Mouse (Mus musculus) urinary bladder, postnatal 4 days (tissue): Measurements from ENCODE around the gene Rmdn3.

ENCODE experiments used
- DNase-seq, 2 experiments: peaks; one replicate each; pipeline ENCODE4 v3.0.0; 2021 to 2022; ENCODE audit warnings: low spot score in 2 of 2

Rmdn3 gene

DNA sequence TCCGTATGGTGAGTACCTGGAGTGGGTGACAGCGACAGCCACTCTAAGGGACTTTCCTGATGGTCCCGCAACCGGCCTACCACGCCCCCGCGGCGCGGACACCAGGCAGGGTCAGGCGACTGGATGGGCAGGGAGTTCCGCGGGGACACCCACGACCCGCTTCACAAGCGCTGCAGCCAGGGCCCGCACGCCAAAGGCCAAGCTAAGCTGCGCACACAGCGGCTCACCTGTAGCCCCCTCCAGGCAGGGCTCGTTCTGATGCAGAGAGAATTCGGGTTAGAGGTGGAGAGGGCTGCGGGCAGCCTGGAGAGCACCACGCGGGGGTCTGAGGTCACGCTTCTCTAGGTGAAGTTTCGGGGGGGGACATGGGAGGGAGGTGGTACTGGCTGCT lies 11.0 kb upstream of the Rmdn3 start:
- DNase-seq, result no peak

DNA sequence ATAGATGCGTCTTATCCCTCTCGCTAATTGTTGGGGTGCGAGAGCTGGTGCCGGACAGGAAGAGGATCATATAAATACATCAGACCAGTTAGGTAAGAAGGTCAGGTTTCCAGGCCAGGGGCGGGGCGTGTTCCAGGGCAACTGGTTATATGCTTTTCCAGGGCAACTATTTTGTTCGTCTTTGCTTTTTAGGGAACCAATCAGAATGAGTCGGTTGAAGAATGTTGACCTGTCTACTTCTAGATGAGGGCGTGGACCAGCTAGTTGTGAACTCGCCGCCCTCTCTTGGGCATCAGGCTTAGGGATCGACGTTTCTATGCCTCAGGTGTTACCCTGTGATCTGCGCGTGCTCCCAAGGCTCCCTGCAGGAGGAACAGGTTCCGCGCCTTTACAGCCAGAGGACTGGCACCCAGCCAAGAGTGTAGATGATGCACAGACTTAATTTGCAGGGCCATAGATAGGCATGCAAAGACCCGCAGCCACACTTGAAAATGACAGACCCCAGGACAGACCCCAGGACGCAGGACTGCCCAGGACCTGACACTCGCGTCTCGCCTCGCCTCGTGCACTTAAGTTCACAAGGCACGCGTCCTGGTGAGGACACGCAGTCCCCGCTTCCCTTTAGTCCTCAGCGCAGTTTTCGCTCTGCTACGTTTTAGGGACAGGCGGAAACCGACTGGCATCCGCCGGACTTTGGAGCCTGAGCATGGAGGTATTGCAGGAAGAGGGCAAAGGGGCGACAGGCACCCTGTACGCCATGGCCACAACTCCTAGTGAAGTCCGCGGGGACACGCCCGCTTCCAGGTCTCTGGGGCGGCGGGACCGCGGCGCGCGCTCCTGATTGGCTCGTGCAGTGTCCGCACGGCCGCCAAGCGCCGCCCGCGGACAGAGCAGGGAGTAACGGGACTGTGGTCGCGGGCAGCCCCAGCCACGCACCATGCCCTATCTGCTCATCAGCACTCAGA lies 10.3 kb upstream of the Rmdn3 start, which contains the start of gene Gchfr:
TSS of gene Gchfr (plus strand) at position 873 of the 965 bp plus-strand sequence.
- DNase-seq, result peak in 1 of 2 experiments; percentile 37

DNA sequence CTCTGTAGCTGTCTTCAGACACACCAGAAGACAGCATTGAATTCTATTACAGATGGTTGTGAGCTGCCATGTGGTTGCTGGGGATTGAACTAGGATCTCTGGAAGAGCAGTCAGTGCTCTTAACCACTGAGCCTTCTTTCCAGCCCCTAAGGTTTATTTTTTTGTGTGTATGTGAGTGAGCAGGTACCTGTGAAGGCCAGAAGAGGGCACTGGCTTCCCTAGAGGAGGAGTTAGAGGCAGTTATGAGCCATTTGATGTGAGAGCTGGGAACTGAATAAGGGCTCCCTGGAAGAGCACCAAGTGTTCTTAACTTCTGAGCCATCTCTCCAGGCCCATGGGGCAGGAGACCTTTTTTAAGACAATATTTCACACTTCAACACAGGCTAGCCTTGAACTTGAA lies 8.6 kb upstream of the Rmdn3 start:
- DNase-seq, result no peak

DNA sequence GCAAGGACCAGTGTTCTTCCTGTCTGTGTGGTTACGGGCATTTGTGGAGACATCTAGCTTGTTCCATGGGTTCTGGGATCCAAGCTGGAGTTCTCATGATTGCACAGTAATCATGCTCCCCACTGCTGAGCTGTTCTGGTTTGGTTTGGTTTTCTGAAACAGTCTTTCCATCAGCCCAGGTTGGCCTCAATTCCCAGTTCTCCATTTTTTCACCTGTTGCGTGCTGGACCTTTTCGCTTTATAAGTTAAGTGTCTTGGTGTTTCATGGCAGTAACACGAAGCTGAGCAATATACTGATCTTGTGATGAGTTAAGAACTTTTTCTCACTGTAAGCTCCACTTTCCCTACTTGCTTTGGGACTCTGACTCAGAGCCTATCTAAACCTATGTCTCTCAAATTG lies 7.2 kb upstream of the Rmdn3 start:
- no peak for DNase-seq

DNA sequence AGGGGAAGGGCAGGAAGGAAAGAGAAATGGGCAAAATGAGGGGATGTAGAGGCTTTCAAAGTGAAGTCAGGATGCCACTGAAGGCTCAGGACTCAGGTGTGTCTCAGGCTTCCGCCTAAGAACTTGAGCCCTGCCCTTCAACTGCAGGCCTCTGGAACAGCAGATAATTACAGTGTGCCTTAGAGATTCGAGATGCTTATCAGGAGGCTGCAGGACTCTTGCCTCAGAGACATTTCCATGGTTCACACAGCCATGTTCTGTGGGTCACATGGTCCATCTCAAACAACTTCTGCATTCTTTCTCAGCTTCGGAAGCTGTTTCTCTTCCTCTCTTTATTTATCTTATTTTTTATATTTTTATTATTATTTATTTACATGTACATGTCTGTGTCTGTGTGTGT lies 6.3 kb upstream of the Rmdn3 start:
- DNase-seq, result no peak

DNA sequence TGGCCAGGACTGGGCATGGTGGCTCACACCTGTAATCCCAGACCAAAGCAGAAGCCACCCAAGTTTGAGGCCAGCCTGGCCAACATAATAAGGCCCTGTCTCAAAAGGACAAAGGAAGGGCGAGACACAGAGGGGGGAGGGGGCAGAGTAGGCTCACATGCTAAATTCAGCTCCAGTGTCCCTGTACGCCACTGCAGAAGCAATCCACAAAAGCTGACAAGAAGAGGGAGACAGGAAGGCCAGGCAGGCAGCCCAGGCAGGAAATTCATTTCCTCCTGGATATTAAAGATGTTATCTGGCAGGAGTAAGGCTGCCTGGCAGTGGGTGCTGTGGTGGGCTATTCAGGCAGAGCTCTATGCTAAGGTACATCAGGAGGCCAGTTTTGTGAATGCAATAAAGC lies 4.4 kb upstream of the Rmdn3 start:
- no peak for DNase-seq

DNA sequence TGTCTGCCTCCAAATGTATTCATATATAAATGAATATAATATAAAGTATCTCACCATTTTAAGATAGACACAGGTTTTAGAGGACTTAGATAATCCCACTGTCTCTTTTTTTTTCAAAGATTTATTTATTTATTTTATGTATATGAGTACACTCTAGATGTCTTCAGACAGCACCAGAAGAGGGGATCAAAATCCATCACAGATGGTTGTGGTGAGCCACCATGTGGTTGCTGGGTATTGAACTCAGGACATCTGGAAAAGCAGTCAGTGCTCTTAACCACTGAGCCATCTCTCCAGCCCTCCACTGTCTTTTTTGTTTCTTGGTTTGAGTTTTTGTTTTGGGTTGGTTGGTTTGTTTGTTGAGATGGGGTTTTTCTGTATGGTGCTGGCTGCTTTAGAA lies 1.0 kb upstream of the Rmdn3 start:
- no peak for DNase-seq

DNA sequence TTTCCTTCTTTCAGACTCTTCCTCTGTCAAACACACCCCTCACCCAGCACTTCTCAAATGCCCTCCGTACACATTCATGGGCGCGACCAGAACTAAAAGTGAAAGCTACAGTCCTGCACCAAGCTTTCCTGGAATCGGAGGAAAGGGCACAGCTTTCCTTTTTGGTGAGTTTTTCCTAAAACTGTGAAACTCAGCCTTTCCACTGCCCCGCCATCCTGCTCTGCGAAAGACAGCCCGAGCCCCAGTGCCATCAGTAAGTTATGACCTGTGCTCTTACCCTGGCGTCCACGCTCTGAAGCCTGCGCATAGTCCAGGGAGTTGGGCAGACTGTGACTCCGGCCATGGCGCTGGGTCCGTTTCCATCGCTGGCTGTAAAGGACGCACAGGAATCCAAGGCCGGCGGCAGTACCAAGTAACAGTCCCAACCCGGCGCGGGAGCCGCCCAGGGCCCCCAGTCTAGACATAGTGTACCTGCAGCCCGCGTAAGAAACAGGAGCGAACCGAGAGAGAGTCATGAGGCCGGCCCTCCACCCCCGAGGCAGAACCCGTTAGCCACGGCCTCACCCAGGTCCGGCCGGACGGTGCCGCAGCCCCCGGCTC lies 653 bp downstream of the Rmdn3 start:
- DNase-seq, result no peak

DNA sequence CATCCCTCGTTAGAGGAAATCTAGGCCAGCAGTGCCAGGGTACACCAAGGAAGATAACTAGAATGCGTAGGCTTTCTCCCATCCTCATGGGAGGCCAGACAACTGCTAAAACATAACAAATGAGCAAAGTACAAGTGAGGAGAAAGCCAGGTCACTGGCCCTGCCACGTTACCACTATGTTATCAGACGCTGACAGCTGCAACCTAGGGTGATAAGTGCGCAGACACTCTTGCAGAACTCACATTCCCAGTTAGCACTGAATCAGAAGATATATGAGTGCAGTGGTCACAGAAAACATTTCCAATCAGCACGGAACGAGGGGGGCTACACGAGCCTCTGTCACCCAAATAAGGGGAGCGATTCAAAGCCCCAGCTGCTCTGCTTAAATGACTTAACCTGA lies 1.4 kb downstream of the Rmdn3 start:
- DNase-seq, result no peak

DNA sequence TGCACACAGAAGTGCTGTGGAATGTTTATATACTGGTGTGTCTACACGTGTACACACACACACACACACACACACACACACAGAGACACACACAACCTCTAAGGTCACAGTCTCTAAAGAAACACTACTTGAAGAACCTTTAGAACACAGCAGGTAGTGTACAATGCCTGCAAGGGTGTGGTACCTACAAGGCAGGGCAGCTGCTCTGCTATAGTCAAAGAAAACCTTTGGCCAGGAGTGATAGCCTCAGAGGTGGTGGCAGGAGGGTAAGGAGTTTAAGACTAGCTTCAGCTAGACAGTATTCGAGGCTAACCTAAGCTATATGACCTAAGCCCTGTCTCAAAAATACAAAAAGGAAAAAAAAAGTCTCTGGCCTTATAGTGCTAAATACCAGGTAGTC lies 2.2 kb downstream of the Rmdn3 start:
- DNase-seq, result no peak

DNA sequence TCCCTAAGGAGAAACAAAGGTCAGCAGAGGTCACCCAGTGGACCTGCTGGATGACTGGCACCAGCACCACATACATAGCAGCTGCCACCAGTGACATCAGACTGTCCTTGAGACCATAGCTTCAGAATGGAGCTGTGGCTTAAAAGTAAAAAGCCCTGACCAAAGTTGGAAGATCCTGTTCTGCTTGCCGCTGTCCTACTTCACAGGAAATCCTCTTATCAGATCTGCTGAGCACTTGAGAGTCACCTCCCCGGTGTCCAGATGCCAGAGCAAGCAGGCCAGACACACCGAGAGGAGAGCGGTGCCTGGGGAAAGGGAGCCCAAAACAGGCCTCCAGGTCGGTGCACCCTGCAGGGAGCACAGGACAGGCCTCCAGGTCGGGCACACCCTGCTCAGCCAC lies 4.6 kb downstream of the Rmdn3 start:
- DNase-seq, result no peak

DNA sequence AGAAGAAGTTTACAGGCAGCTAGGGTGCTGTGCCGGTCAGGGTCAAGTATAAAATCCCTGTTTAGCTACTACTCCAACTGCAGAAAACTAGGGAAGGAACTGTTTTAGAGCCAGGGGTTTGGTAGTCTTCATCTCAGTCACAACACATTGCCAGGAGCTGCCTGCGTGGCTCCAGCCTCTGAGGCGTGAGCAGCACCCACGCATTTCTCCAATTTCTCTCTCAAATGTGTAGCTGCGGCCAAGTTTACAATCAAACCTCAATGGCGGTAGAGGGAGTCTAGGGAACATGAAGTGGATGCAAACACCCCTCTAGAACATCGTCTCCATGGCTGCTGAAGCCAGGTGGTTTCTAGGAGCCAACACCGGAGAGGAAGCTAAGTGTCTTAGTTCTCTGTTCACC lies 9.1 kb downstream of the Rmdn3 start:
- DNase-seq, result no peak

DNA sequence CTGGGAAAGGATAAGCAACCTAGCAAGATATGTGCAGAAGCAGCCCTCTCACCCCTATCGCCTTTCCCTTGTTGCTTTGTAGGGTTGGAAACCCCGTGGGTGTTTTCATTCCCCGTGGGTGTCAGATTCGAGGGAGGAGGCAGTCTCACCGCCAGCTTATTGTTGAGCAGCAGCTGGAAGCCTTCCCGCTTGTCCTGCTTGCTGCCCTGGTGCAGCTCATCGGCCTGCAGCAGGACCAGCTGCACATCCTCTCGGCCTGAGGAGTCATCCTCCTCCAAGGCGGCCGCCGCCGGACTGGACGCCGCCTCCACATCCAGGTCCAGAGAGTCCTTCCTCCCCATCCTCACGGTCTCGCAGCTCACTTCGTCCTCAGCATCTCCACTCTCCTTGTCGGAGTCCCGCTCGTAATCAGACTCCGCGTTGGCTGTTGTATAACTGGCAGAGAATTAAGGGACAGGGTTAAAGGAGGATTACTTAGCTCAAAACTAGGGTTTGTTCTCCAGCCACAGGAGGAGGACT lies 9.6 kb downstream of the Rmdn3 start:
- peak in 1 of 2 experiments; percentile 29 for DNase-seq

DNA sequence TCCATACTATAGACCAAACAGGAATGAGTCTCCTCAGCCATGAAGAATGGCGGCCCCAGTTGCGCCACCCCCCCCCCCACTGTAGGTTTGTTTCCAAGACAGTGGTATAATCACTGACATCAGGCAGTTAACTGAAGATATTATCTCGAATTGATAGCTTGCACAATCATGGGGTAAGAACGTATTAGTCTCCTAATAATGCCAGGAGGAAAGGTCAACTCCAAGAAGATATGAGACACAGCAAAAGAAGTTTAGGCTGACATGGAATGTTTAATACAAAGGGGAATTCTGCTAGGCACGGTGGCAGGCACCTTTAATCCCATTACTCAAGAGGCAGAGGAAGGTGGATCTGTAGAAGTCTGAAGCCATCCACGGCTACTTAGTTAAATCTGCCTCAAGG lies 10.4 kb downstream of the Rmdn3 start:
- no peak for DNase-seq

DNA sequence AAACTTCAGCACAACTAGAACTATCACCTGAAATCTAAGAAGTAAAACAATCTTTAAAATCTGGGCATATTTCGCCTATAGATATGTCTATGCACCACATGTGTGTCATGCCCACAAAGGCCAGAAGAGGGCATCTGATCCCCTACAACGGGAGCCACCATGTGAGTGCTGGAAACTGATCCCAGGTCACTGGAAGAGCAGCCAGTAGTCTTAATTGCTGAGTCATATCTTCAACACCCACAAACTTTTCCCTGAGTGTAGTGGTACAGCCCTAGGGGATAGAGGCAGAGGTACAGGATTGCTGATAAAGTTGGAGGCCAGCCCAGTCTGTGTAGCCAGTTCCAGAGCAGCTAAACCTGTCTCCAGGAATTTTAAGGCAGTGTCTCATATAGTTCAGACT lies 11.6 kb downstream of the Rmdn3 start:
- no peak for DNase-seq

DNA sequence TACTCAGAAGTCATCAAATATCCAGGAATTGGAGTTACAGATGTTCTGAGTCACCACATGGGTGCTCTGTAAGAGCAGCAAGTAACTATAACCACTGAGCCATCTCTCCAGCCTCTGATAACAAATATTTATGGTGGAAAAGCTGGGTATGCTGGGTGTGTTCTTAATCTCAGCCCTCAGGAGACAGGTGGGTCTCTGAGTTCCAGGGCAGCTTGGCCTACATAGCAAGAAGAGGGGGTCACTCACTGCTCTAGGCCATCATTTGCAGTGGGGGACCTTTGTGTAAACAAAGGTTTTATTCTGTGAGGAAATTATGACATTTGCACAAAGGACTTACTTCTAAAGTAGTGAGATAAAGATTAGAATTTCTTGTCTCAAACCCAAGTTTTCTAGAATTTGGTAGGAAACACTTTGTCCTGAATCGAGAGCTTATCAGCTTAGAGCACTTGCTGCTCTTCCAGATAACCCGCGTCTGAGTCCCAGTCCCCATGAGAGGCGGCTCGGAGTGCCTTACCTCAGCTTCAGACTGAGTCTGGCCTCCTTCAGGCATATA lies 20.4 kb downstream of the Rmdn3 start:
- DNase-seq, result no peak

DNA sequence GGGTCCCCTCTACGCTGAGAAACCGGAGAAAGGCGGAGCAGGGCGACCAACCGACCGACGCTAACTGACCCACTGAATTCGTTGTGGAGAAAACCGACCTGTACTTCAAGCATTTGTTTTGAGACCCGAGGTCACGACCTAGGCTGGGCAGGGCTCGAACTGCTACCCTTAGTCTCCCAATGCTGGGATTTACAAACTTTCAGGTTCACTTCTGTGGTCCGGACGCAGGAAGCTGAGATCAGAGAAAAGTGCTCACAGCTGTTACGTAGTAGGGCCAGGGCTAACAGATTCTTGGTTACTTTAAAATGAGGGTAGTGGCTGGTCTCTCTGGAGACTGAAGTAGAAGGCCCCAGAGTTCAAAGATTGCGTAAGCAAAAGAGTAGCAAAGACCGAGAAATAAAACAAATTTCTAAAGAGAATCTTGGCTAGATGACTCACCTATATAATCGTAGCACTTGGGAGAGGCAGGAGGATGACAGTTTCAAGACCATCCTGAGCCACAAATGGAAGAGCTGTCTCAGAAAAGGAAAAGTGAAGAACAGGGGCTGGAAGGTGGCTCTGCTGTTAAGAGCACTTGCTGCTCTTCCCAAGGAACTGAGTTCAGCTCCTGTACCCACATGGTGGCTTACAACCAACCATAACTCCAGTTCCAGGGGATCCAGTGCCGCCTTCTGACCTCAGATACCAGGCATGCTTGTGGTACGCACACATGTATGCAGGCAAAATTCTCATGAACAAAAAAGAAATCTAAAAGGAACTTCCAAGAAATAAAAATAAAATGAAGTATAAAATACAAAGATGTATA lies 43.5 kb downstream of the Rmdn3 start:
- no peak for DNase-seq

DNA sequence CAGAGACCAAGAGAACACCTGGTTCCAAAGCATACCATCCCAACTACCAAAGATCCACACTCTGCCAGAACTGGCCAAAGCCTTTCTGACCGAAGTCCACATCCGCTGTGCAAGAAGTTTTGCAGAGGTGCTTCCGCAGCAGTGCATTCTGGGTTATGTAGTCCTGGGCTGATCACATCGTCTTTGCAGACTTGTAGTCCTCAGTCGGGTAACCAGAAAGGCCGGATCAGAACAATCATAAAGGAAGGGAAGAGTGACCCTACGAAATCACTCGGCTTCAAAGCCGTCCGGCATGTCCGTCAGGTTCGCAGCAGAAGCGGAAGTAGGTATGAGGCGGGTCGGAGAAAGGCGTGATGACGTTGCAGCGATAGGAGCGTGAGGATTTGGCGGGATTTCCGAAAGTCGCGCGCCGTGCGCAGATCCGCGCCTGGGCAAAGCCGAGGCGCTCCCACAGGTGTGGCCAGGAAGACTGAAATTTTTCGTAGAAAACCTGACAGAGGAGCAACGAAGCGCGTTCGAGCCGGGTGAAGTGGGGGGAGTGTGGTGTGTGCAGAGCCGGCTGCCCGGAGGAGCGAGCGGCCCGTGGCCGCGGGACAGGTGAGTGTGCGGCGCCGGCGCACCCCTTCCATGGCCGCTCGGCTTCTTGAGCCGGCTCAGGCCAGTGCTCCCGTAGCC lies 44.3 kb downstream of the Rmdn3 start, which contains the start of gene Rad51:
TSS of gene Rad51 (plus strand) at position 356 of the 675 bp plus-strand sequence.
- DNase-seq, result peak; percentile 81 to 87

DNA sequence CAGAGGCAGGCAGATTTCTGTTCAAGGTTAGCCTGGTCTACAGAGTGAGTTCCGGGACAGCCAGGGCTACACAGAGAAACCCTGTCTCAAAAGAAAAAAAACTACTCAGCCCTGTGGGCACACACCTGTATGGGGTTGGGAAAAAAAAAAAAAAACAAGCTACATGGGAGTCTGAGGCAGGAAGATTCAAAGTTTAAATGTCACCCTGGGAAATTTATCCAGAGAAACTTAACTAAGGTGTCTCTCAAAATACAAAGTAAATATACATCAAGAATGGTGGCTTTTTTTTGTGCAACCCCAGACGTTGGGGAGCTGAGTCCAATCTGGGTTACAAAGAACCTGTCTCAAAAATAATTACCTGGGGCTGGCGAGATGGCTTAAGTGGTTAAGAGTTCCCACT lies 45.8 kb downstream of the Rmdn3 start:
- DNase-seq, result no peak

DNA sequence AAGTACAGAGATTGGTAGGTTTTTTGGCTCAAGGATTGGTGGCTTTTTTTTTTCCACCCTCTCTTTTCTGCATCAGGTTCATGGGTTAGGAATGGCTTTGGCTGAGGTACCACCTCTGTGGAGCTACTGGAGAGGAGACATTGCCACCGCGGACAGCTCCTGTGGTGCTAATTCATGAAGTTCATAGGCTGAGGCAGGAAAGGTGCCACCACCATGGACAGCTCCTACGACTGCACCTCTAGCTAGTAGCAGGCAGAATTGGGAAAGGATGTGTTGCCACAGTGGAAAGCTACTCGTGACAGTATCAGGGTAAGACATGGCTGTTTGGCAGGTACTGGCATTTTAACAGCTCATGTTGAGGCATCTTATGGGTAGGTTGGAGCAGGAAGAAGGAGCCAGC lies 48.3 kb downstream of the Rmdn3 start:
- DNase-seq, result no peak

DNA sequence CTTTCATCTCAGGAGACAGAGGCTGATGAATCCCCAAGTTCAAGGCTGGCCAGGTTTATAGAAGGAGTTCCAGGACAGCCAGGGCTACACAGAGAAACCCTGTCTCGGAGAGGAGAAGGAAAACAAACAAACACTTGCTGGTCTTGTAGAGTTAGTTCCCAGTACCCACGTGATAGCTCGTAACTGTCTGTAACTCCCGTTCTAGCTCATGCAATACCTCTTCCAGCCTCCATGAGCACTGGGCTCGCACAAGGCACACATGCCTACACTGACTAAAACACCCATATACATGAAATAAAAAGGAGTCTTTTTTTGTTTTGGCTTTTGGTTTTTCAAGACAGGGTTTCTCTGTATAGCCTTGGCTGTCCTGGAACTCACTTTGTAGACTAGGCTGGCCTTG lies 50.3 kb downstream of the Rmdn3 start:
- DNase-seq, result no peak
